Mouse (Mus musculus): ENCODE data around the gene Defb43.

GRCm38 (mm10) chr14:63066630-63067310, 55.2 kb downstream of the Defb43 start:
- TF ChIP-seq TAL1 (IDR thresholded peaks at IDR 0.05; ENCODE audit: low read length) (no peak), GATA1 (IDR thresholded peaks at IDR 0.05; ENCODE audit: low read length) (no peak)

All from erythroblast, embryonic 14.5 days (primary cell).